Mouse (Mus musculus): Measurements from ENCODE around the gene Pafah1b1. TPM values are rescaled to one million over a fixed set of nuclear protein-coding genes. Genes with fewer than 3 reads are reported as not detected.

Pafah1b1 gene
- polyA plus RNA-seq, 1 experiment from 2014 or later = 45.1 TPM

DNA sequence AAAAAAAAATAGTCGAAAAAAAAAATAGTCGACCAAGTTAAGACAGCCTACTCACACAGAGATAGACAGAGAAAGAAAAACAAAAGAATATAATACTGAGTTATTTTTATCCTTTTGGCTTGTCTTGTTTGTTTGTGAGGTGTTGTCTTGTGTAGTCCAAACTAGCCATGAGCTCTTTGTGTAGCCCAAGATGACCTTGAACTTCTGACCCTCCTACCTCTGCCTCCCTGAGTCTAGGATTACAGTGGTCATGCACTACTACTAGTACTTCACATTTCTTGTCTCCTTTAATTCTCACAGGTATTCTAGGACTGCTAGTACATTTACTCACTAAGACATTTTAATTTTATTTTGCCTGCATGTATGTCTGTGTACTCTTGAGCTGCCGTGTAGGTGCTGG lies 97.0 kb downstream of the Pafah1b1 start:
- H3K4me1 ChIP-seq = no peaks in the 10 kb centered on the region
- no peaks in the 10 kb centered on the region for H3K36me3 ChIP-seq (replicated peaks)
- no peak overlapping the region for H3K27ac ChIP-seq
- WGBS = 87% methylated on average over 3 of the region's 3 CpGs
- H3K4me3 ChIP-seq = no peak overlapping the region
- H3K9me3 ChIP-seq = no peaks in the 10 kb centered on the region
- H3K27me3 ChIP-seq (ENCODE audit: poor library complexity, severe bottlenecking) = no peaks in the 10 kb centered on the region
- DNase-seq (ENCODE audit: extremely low spot score, low spot score) = no peak

DNA sequence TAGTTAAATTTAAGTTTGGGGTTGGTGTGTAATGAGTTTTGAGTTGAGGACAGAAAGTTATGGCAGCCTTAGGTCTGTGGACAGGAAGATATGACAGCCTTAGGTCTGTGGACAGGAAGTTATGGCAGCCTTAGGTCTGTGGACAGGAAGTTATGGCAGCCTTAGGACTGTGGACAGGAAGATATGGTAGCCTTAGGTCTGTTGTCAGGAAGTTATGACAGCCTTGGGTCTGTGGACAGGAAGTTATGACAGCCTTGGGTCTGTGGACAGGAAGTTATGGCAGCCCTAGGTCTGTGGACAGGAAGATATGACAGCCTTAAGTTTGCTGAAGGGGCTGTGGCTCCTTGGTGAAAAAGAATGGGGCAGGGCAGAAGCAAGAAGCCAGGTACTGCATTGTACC lies 99.1 kb downstream of the Pafah1b1 start:
- no peak for DNase-seq (ENCODE audit: extremely low spot score, low spot score)
- Histone ChIP-seq H3K27me3 (ENCODE audit: poor library complexity, severe bottlenecking) (peaks cover 13% of the 10 kb centered on the region), H3K27ac (no peak overlapping the region), H3K4me1 (no peaks in the 10 kb centered on the region), H3K9me3 (no peaks in the 10 kb centered on the region), H3K4me3 (no peak overlapping the region), H3K36me3 (replicated peaks) (no peaks in the 10 kb centered on the region)

Other genes starting within 250 kb of the Pafah1b1 start
- gene Rap1gap2, start 113.8 kb downstream of the Pafah1b1 start, polyA plus RNA-seq (2016; fragmentation: Nextera tagmentation; extraction: Ambion mirVana) = 0.66 and 0.75 TPM in 2 replicates
- 0.41 and 0.72 TPM in 2 replicates for gene Ccdc92b, start 105.1 kb downstream of the Pafah1b1 start, polyA plus RNA-seq (2016; fragmentation: Nextera tagmentation; extraction: Ambion mirVana)
- 29.0 and 31.2 TPM in 2 replicates for gene Cluh, start 75.2 kb downstream of the Pafah1b1 start, polyA plus RNA-seq (2016; fragmentation: Nextera tagmentation; extraction: Ambion mirVana)
- 71.6 and 73.4 TPM in 2 replicates for gene Mettl16, start 46.2 kb upstream of the Pafah1b1 start, polyA plus RNA-seq (2016; fragmentation: Nextera tagmentation; extraction: Ambion mirVana)
- 4.7 and 4.9 TPM in 2 replicates for gene Mnt, start 106.2 kb upstream of the Pafah1b1 start, polyA plus RNA-seq (2016; fragmentation: Nextera tagmentation; extraction: Ambion mirVana)
- 6.5 and 6.8 TPM in 2 replicates for gene Sgsm2, start 172.4 kb upstream of the Pafah1b1 start, polyA plus RNA-seq (2016; fragmentation: Nextera tagmentation; extraction: Ambion mirVana)
- 63.0 and 66.1 TPM in 2 replicates for gene Tsr1, start 173.4 kb upstream of the Pafah1b1 start, polyA plus RNA-seq (2016; fragmentation: Nextera tagmentation; extraction: Ambion mirVana)
- gene Smg6, start 201.2 kb upstream of the Pafah1b1 start, polyA plus RNA-seq (2016; fragmentation: Nextera tagmentation; extraction: Ambion mirVana) = 18.3 and 18.5 TPM in 2 replicates
- gene Srr, start 201.3 kb upstream of the Pafah1b1 start, polyA plus RNA-seq (2016; fragmentation: Nextera tagmentation; extraction: Ambion mirVana) = 15.6 and 16.7 TPM in 2 replicates